Mouse (Mus musculus): ENCODE data around the gene Plppr3.
A peak's percentile ranks its signal among the peaks of the same experiment; 100 is the strongest.
"Not testable (repeated sequence)": the region's sequence is repeated elsewhere in the genome, so short reads cannot be mapped to it uniquely, and the experiment has no call there.

Plppr3 gene

DNA sequence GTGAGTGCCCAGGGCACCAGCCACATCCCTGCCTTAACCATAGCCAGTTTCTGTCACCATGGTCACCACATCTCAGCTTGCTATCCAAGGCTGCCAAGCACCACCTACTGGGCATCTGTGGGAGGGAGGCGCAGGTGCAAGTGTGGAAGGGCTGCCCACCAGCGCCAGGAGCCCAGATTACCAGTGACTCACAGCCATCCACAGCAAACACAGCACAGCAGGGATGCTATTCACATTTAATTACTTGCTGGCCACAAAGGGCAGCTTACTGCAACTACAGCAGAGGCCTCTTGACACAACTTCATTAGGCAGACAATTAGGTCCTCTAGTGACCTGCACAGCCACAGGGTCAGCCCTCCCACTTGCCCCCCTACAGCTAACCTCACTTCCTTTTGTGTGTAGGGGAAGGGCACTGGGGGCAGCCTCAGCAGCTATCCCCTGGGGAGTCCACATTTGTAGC is 26.5 kb upstream of the Plppr3 start:
- DNase-seq (ENCODE audit: low spot score), result no peak

DNA sequence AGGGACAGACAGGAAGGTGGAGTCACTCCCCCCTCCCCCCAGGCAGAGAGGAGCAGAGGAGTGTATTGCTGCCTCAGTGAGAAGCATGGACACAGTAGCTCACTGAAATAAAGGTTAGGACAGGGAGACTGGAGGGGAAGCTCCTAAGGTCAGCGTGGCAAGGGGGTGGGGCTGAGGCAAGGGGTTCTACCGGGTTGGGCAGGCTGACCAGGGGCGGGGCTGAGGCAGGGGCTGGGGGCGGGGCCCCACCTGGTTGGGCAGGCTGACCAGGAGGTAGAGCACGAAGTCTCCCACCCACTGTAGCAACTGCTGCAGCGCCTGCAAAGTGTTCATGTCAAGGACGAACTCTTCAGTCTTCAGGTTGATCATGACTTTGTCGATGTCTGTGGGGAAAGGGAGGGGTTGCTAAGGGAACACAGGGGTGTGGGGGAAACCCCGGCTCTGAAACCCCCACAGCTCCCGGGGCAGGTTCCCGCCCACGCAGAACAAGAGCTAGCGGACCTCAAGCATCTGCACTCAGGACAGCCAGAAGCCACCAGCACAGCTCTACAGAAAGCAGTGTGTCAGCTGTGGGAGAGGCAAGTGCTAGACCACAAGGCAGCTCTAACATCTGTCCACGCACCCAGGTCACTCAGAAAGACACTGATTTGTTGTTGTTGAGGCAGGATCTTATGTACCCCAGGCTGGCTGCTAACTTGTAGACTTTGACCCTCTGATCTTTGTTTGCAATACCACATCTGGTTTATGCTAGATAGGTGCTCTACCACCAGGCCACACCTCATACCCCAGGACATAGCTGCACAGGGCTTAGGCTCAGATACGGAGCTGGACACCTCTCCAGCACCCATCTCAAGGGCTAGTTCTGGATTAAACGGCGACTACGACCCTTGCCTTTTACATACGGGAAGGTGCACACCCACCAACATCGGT is 23.1 kb upstream of the Plppr3 start:
- no peak for DNase-seq (ENCODE audit: low spot score)

DNA sequence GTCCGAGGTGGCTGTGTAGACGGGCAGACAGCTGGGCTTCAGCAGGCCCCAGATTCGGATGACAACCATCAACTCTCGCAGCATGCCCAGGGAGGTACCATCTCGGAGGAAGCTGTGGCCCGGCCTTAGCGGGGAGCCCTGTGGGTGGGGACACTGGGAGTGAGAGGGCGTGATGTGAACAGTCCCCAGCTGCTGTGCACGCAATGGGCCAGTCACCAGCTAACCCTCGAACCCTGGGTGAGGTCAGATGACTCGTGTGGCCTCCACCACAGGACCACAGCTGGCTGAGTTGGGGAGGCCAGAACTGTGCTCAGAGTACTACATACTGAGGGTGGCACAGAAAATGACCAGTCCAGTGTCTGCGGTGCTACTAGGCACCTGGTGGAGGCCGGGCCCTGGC is 22.4 kb upstream of the Plppr3 start:
- DNase-seq (ENCODE audit: low spot score), result no peak

DNA sequence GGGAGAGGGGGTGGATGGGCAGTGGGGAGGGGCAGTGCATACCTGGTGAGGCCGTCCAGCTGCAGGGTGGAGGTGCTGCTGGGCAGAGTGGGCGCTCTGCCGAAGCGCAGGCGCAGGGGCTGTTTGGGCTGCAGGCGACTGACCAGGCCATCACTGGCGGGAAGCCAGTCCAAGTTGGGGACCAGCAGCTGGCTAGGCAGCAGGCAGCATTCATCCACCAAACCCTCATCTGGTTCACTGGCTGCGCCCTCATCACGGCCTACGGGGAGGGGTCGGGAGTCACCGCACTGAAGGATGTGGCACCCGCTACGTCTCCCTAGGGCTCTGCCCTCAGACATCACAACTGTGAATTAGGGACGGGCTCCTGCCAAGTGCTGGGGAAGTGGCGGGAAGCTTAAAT is 21.9 kb upstream of the Plppr3 start:
- no peak for DNase-seq (ENCODE audit: low spot score)

DNA sequence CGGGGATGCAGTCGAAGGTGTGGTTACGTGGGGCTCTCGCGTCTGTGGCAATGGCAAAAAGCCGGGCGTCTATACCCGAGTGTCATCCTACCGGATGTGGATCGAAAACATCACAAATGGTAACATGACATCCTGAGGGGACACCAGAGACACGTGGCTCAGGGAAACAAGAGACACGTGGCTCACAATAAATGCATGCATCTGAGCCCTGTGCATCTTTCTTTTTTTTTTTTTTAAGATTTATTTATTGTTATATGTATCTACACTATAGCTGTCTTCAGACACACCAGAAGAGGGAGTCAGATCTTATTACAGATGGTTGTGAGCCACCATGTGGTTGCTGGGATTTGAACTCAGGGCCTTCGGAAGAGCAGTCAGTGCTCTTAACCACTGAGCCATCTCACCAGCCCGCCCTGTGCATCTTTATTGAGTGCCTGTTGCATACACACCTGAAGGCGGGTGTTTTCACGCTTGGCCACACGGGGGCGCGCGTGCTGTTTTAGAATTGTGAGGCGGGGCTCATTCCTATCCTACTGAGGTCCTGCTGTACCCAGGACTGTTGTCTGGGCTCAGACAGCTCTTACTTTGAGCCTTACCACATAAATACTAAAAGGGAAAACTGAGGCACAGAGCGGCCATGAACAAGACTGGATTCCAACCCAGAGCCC is 18.2 kb upstream of the Plppr3 start:
- peak; percentile 74 for DNase-seq (ENCODE audit: low spot score)

DNA sequence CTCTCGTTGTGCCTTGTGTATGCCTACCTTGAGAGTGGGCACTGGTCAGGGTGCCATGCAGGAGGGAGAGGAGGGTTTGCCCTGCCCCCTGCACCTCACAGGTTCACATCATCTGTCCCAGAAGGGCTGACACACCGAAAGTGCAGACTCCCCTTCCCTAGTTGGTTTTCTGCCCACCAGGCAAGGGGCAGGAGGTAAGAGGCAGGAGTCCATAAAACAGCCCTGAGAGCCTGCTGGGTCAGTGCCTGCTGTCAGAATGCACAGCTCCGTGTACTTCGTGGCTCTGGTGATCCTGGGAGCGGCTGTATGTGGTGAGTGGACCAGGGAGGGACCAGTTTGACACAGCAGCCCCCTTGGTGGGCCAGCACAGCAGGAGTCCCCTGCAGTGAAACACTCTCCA is 16.2 kb upstream of the Plppr3 start, which contains the start of gene Cfd:
TSS of gene Cfd (plus strand) at position 184 of the 400 bp plus-strand sequence.
- DNase-seq (ENCODE audit: low spot score), result no peak

DNA sequence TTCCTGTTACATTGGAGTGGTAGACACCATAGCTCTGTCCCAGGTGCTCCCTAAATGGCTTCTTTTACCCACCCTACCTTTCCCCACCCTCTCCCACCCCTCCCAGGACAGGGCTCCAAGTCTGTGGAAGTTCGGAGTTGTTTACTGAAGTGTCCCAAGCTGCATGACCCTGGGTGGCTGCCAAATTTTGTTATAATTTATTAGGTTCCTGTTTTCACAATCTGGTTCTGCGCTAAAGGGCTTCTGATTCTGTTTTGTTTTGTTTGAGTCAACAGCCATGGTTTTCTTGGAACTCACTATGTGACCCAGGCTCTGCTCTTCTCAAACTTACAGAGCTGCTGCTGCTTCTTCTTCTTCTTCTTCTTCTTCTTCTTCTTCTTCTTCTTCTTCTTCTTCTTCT is 15.0 kb upstream of the Plppr3 start:
- no peak for DNase-seq (ENCODE audit: low spot score)

DNA sequence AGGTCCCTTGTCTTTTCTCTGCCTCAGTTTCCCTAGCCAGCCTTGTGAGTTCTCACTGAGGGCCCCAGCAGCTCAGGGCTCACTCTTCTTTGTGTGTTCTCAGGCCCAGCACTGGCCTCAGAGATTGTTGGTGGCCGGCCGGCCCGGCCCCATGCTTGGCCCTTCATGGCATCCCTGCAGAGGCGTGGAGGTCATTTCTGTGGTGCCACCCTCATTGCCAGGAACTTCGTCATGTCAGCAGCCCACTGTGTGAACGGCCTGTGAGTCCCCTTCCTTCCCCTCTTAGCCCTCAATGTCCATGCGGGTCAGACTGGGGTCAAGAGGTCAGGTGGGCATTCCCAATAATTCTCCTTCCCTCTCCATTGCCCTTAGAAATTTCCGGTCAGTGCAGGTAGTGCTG is 12.2 kb upstream of the Plppr3 start:
- no peak for DNase-seq (ENCODE audit: low spot score)

DNA sequence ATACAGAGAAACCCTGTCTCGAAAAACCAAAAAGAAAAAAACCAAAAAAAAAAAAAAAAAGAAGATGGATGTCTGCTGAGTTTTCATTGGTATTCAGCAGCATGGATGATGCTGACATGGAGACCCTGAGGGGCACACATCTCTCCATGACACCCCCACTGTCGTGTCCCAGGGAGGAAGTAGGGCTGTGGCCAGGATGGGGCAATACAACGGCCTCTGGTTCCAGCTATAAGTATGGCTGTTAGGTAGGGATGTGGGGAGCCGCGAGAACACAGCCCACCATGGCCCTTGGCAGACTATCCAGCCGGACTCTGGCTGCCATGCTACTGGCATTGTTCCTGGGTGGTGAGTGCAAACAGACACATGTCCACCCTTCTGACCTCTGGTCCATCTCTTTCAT is 11.6 kb upstream of the Plppr3 start, which contains the start of gene Elane:
TSS of gene Elane (plus strand) at position 194 of the 400 bp plus-strand sequence.
- no peak for DNase-seq (ENCODE audit: low spot score)

DNA sequence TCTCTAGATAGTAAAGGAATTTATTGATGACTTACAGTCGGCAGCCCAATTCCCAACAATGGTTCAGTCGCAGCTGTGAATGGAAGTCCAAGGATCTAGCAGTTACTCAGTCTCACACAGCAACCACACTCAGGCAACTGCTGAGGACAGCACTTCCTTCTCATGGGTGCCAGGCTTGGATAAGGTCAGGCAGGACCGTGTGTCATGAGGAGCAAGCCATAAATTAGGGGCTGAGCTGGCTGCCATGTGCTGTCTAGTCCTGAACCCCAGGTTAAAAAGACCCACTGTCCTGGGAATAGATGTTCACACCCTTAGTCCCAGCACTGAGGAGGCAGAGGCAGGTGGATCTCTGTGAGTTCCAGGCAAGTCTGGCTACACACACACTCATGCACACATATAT is 10.5 kb upstream of the Plppr3 start:
- DNase-seq (ENCODE audit: low spot score), result not testable (repeated sequence)

DNA sequence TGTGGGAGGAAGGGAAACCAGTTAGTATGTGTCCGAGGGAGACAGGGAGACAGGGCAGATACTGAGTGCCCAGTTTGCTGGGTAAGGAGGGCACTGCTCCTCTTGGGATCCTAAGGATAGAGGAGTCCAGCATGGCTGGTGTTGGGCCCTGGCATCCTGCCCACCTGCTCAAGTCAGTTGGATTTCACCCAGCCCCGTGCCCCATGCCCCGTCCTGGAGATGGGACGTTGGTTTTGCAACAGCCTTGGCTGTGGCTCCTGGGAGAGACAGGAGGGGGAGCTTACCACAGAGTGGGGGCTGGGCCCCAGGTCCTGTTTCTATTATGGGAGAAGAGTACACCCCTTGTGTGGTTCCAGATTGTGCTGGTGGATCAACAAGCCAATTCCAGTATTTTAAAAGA is 10.0 kb upstream of the Plppr3 start:
- no peak for DNase-seq (ENCODE audit: low spot score)

DNA sequence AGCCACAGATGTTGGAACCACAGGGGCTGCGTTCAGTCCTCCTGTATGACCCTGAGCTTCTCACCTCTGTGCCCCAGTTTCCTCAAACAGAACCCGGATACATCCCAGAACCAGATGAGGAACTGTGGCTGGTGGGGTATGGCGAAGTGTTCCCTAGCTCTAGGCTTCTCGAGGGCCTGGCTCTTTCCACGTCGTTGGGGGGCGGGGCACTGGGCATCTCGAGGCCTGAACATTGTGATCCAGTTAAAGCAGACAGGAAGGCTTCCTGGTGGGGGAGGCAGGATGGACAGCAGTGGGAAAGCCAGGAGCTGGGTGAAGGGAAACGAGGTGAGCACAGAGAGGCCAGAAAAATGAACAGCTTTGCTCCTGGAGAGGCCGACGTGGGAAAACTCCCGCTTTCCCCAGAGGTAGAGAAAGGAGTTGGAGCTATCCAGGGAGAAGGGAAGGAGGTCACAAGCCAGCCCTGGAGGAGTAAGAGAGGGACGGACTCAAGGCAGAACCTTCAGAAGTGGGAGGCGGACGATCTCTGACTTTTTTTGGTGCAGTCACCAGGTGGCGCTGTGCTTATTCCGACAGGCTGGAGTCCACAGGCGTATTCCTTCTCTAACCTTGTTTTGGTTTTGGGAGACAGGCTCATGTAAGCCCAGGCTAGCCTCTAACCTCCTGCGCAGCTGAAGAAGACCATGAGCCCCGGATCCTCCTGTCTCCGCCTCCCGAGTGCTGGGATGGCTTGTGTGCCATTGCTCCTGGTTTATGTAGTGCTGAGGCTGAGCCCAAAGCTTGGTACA is 9.1 kb upstream of the Plppr3 start:
- DNase-seq (ENCODE audit: low spot score), result peak; percentile 73

DNA sequence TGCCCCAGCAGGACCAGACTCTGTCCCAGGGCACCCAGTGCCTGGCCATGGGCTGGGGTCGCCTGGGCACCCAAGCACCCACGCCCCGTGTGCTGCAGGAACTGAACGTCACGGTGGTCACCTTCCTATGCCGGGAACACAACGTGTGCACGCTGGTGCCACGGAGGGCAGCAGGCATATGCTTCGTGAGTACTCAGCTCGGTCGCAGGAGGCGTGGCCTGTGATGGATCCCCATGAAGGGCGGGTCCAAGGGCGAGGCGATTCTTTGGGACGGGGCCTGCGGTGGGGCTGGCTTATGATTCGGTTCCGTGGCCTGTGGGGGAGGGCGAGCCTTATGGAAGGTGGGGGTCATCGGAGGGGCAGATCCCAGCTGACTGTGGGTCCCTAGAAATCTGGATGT is 7.5 kb upstream of the Plppr3 start:
- DNase-seq (ENCODE audit: low spot score), result peak; percentile 44

DNA sequence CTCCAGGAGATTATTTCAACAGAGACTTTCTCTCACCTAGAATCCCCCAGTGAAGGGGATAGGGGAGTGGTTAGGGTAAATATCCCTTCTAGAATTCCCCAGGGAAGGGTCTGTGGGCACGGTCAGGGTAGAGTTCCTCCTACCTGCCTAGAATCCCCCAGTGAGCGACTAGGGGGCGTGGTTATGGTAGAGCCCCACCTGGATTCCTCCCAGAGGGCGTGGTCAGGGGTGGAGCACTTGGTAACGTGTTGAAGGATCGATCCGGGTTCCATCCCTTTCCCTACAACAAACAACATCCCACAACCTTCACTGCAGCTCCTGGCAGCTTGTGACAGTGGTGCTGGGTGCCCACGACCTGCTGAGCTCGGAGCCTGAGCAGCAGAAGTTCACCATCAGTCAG is 6.3 kb upstream of the Plppr3 start:
- DNase-seq (ENCODE audit: low spot score), result peak; percentile 34

DNA sequence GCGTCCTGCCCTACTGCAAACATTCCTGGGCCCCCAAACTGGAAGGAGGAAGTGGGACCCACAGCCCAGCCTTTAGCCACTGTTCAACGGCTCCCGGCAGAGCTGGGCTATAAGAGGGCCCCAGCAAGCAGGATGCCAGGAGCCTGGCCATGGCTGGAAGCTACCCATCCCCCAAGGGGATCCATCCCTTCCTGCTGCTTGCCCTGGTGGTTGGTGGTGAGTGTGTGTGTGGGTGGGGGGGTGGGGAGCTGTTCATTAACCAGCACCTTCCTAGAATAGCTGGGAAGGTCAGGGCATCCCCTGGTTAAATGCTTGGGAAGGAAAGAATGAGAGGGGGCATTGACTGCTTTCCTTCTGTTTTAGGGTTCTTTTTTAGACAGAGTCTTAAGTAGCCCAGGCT is 5.1 kb upstream of the Plppr3 start:
- no peak for DNase-seq (ENCODE audit: low spot score)

DNA sequence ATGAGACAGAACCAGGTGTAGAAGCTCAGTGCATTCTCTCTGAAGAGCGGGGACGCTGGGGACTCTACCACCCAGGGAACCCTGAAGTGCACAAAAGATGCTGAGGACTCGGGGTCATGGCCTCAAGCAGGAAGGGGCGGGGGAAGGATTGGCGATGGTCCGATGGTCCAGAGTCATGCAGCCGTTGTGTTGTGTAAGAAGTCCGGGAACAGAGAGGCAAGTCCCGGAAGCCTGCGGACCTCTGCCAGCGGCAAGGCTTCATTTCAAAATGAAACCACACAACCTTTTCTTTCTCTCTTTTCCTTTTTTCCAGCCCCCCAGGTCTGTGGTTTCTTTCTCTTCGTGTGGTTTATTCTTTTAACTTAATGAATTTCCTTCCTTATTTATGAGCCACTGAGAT is 3.3 kb upstream of the Plppr3 start:
- no peak for DNase-seq (ENCODE audit: low spot score)

DNA sequence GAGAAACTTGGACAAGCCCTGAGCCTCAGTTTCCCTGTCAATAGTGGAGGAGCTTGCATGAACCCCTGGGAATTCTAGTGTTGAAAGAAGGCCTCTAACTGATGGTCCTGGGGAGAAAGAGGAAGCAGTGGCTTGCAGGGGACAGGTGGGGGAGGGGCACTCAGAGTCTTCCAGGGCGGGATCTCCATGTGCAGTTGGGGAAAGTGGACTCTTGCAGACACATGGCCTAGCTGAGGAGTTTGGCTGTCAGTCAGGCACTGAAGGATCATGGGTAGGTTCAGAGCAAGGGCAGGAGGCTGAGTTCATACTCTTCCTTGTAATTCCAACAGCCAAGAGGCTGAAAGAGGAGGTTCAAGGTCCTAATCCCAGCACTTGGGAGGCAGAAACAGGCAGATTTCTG is 2.7 kb upstream of the Plppr3 start:
- DNase-seq (ENCODE audit: low spot score), result no peak

DNA sequence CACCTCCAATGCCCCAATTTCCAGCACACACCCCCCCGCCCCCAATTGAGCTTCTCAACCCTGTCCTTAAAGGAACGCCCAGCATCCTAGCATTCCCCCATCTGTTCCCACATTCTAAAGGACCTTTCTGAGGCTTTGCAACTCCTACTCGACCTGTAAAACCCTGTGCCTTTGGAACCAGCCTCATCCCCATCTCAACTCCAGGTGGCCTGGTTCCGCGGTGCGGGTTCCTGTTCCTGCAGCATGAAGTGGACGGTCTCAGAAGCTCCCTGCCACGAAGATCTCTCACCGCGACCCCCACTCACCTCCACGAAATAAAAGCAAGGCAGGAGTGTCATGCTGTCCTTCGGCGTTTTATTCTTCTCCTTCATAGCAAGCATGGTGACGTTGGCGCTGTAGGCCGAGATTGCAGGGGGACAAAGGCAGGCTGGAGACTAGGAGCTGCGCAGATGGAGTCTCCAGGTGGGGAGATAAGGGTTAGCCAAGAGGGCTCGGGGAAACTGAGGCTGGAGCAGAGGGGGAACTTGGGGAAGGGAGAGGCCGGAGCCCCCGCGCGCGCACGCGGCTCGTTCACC is 632 bp downstream of the Plppr3 start:
- no peak for DNase-seq (ENCODE audit: low spot score)

DNA sequence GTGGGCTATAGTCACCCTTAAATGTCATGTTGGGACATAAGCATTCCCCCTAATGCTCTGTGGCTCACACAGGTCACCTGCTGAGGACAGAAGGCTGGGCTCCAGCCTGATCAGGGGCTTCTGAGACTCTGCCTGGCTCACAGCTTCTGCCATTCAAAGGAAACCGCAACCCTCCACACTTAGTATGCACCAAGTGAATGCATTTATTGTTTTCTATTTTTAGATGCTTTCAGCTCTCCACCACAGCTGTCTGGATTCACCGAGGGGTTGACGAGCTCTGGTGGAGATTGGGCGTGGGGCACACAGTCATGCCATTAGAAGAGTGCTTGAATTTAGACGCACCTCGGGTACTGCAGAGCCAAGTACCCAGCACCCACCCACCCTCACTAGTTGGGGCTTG is 1.1 kb downstream of the Plppr3 start:
- no peak for DNase-seq (ENCODE audit: low spot score)

DNA sequence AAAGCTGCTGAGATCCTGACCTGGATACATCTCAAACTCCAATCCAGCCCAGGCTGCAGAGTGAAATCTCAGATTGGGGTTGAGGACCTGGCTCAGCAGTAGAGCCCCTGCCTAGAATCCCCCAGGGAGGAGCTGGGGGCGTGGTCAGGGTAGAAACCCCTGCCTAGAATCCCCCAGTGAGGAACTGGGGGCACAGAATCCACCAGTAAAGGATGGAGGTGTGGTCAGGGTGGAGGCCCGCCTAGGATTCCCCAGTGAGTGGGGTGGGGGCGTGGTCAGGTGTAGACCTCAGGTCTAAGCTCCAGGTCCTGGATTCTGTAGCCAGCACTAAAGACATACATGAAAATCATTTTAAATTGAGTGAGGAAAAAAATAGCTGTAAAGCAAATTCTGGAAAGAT is 1.6 kb downstream of the Plppr3 start:
- DNase-seq (ENCODE audit: low spot score), result no peak

DNA sequence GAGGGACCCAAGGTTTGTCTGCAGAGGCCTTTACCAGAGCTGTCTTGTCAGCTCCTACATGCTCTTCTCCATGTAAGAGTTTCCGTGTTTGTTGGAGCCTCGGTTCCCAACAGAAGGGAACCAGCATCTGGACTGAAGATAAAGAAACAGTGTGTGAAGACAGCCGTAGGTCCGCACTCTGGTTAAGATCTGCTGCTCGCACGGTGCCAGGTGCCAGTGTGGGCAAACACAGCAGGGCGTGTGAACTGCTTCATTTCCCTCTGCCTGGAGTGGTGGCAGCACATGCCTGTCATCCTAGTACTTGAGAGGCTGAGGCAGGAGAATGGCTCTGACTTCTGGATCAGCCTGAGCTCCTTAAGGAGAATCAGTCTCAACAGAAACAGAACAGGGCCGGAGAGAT is 2.6 kb downstream of the Plppr3 start:
- DNase-seq (ENCODE audit: low spot score), result no peak

DNA sequence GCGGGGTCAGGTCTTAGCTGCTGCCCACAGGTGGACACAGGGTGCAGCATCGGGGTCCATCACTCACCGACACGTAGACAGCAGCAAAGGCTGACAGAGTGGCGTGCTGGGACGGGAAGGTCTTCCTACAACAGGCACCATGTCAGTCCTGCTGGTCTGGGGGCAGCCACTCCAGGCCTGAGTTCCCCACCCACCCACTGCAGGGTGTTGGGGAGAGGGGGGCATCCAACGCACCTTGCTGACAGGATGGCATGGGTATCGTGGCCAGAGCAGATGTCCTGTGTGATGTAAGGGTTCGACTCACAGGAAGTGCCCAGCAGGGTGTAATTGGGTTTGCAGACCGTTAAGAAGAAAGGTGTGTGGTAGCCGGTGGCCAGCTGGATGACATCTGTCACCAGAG is 7.8 kb downstream of the Plppr3 start:
- DNase-seq (ENCODE audit: low spot score), result no peak
